Mouse (Mus musculus) limb, embryonic 10.5 days (tissue): Measurements from ENCODE around the gene Srd5a1. TPM values are rescaled to one million over a fixed set of nuclear protein-coding genes. Genes with fewer than 3 reads are reported as not detected.

ENCODE experiments used
- DNase-seq: peaks from one replicate; pipeline ENCODE4 v3.0.0-alpha.2; 2017; ENCODE audit warnings: low spot score
- H3K27ac ChIP-seq: fragments of 300-500 bp; sonication (generic); 2 replicates; pipeline ENCODE4 v1.5.1; 2016; ENCODE audit warnings: mild to moderate bottlenecking
- H3K27me3 ChIP-seq: fragments of 300-500 bp; sonication (generic); 2 replicates; pipeline ENCODE4 v1.6.1; 2016; ENCODE audit warnings: low read depth, mild to moderate bottlenecking; ENCODE audit not compliant: poor library complexity, severe bottlenecking
- H3K36me3 ChIP-seq: fragments of 300-500 bp; sonication (generic); 2 replicates; pipeline ENCODE4 v1.6.1; 2016; ENCODE audit warnings: mild to moderate bottlenecking, moderate library complexity
- H3K4me1 ChIP-seq: fragments of 300-500 bp; sonication (generic); 2 replicates; pipeline ENCODE4 v1.6.1; 2016
- H3K4me3 ChIP-seq: fragments of 300-500 bp; sonication (generic); 2 replicates; pipeline ENCODE4 v1.5.1; 2016; ENCODE audit warnings: mild to moderate bottlenecking, moderate library complexity
- H3K9me3 ChIP-seq: fragments of 300-500 bp; sonication (generic); replicated peaks from 2 replicates; pipeline ENCODE4 v1.6.1; 2016; ENCODE audit warnings: mild to moderate bottlenecking
- WGBS: fragments of 180-500 bp; shearing (Covaris S2); methylation state at CpG from one replicate; pipeline ENCODE4 v1.1.7; 2016; 5-methylcytosine and 5-hydroxymethylcytosine counted together
- polyA plus RNA-seq: library from polyadenylated mRNA; unstranded; fragments of >200 nt; fragmentation: Nextera tagmentation; extraction: Ambion mirVana; gene quantifications from 2 replicates; pipeline ENCODE4 v1.2.1, GENCODE M21; 2016

Gene Srd5a1
- 19.5 and 29.6 TPM in 2 replicates for polyA plus RNA-seq

GRCm38 (mm10) chr13:69611398-69612174 is at the start of gene Srd5a1:
TSS of gene Srd5a1 (minus strand) at chr13:69611442.
- peaks cover 35% of the 10 kb centered on the region for H3K36me3 ChIP-seq
- peak within 1 kb of the TSS; percentile 92 for H3K4me3 ChIP-seq
- DNase-seq = peak; percentile 96
- H3K27me3 ChIP-seq = peaks cover 14% of the 10 kb centered on the region
- peaks cover 16% of the 10 kb centered on the region for H3K4me1 ChIP-seq
- peak within 1 kb of the TSS; percentile 91 for H3K27ac ChIP-seq
- no peaks in the 10 kb centered on the region for H3K9me3 ChIP-seq
- under 1% methylated on average over 67 of the region's 69 CpGs for WGBS

- H3K4me1 ChIP-seq = no peaks in the 10 kb centered on the region
- H3K27ac ChIP-seq = no peak overlapping the region
- DNase-seq = no peak
- H3K4me3 ChIP-seq = no peak overlapping the region
- H3K36me3 ChIP-seq = no peaks in the 10 kb centered on the region
- no peaks in the 10 kb centered on the region for H3K9me3 ChIP-seq
- WGBS = 86% methylated on average over 3 of the region's 3 CpGs
- H3K27me3 ChIP-seq = no peaks in the 10 kb centered on the region
Measured at GRCm38 (mm10) chr13:69654508-69654907, 43.3 kb upstream of the Srd5a1 start.

GRCm38 (mm10) chr13:69646481-69646880 is 35.2 kb upstream of the Srd5a1 start:
- no peaks in the 10 kb centered on the region for H3K36me3 ChIP-seq
- no peaks in the 10 kb centered on the region for H3K9me3 ChIP-seq
- DNase-seq = no peak
- no peak overlapping the region for H3K4me3 ChIP-seq
- 85% methylated on average over 9 of the region's 9 CpGs for WGBS
- no peak overlapping the region for H3K27ac ChIP-seq
- no peaks in the 10 kb centered on the region for H3K4me1 ChIP-seq
- H3K27me3 ChIP-seq = no peaks in the 10 kb centered on the region

GRCm38 (mm10) chr13:69645694-69646423 is 34.6 kb upstream of the Srd5a1 start:
- H3K27ac ChIP-seq = no peak overlapping the region
- no peaks in the 10 kb centered on the region for H3K9me3 ChIP-seq
- no peak for DNase-seq
- H3K36me3 ChIP-seq = no peaks in the 10 kb centered on the region
- no peak overlapping the region for H3K4me3 ChIP-seq
- no peaks in the 10 kb centered on the region for H3K27me3 ChIP-seq
- no peaks in the 10 kb centered on the region for H3K4me1 ChIP-seq
- WGBS = 70% methylated on average over 13 of the region's 13 CpGs

- H3K4me1 ChIP-seq = no peaks in the 10 kb centered on the region
- no peaks in the 10 kb centered on the region for H3K27me3 ChIP-seq
- DNase-seq = no peak
- H3K4me3 ChIP-seq = no peak overlapping the region
- 89% methylated on average over 13 of the region's 13 CpGs for WGBS
- no peaks in the 10 kb centered on the region for H3K9me3 ChIP-seq
- peaks cover 11% of the 10 kb centered on the region for H3K36me3 ChIP-seq
- no peak overlapping the region for H3K27ac ChIP-seq
Measured at GRCm38 (mm10) chr13:69644427-69645166, 33.4 kb upstream of the Srd5a1 start.

GRCm38 (mm10) chr13:69643937-69644336 is 32.7 kb upstream of the Srd5a1 start:
- H3K27me3 ChIP-seq = no peaks in the 10 kb centered on the region
- DNase-seq = no peak
- no peaks in the 10 kb centered on the region for H3K4me1 ChIP-seq
- H3K4me3 ChIP-seq = no peak overlapping the region
- H3K36me3 ChIP-seq = peaks cover 18% of the 10 kb centered on the region
- WGBS = 92% methylated on average over 2 of the region's 2 CpGs
- H3K9me3 ChIP-seq = no peaks in the 10 kb centered on the region
- H3K27ac ChIP-seq = no peak overlapping the region

- H3K4me1 ChIP-seq = no peaks in the 10 kb centered on the region
- H3K4me3 ChIP-seq = no peak overlapping the region
- H3K36me3 ChIP-seq = peaks cover 30% of the 10 kb centered on the region
- no peak for DNase-seq
- no peaks in the 10 kb centered on the region for H3K27me3 ChIP-seq
- WGBS = 71% methylated on average over 5 of the region's 5 CpGs
- H3K27ac ChIP-seq = no peak overlapping the region
- H3K9me3 ChIP-seq = no peaks in the 10 kb centered on the region
Measured at GRCm38 (mm10) chr13:69642656-69643216, 31.5 kb upstream of the Srd5a1 start.

- 84% methylated on average over 3 of the region's 3 CpGs for WGBS
- peaks cover 47% of the 10 kb centered on the region for H3K36me3 ChIP-seq
- no peak overlapping the region for H3K27ac ChIP-seq
- no peaks in the 10 kb centered on the region for H3K4me1 ChIP-seq
- no peak for DNase-seq
- no peak overlapping the region for H3K4me3 ChIP-seq
- H3K9me3 ChIP-seq = no peaks in the 10 kb centered on the region
- no peaks in the 10 kb centered on the region for H3K27me3 ChIP-seq
Measured at GRCm38 (mm10) chr13:69641017-69641416, 29.8 kb upstream of the Srd5a1 start.

- WGBS = 95% methylated on average over 4 of the region's 4 CpGs
- H3K36me3 ChIP-seq = peaks cover 52% of the 10 kb centered on the region
Measured at GRCm38 (mm10) chr13:69640541-69640940, 29.3 kb upstream of the Srd5a1 start.

GRCm38 (mm10) chr13:69640126-69640525 is 28.9 kb upstream of the Srd5a1 start:
- DNase-seq = no peak
- WGBS = 89% methylated on average over 4 of the region's 4 CpGs

More at GRCm38 (mm10) chr13:69640541-69640940, 29.3 kb upstream of the Srd5a1 start:
- H3K4me1 ChIP-seq = no peaks in the 10 kb centered on the region
- no peak for DNase-seq
- H3K9me3 ChIP-seq = no peaks in the 10 kb centered on the region
- H3K4me3 ChIP-seq = no peak overlapping the region
- no peak overlapping the region for H3K27ac ChIP-seq
- H3K27me3 ChIP-seq = no peaks in the 10 kb centered on the region

GRCm38 (mm10) chr13:69639251-69639650 is 28.0 kb upstream of the Srd5a1 start:
- WGBS = 91% methylated on average over 5 of the region's 5 CpGs
- no peaks in the 10 kb centered on the region for H3K4me1 ChIP-seq
- H3K27ac ChIP-seq = no peak overlapping the region
- H3K4me3 ChIP-seq = no peak overlapping the region
- DNase-seq = no peak
- H3K27me3 ChIP-seq = no peaks in the 10 kb centered on the region
- no peaks in the 10 kb centered on the region for H3K9me3 ChIP-seq
- H3K36me3 ChIP-seq = peaks cover 65% of the 10 kb centered on the region

More at GRCm38 (mm10) chr13:69640126-69640525, 28.9 kb upstream of the Srd5a1 start:
- Histone ChIP-seq H3K4me1 (no peaks in the 10 kb centered on the region), H3K36me3 (peaks cover 56% of the 10 kb centered on the region), H3K27me3 (no peaks in the 10 kb centered on the region), H3K27ac (no peak overlapping the region), H3K4me3 (no peak overlapping the region), H3K9me3 (no peaks in the 10 kb centered on the region)

GRCm38 (mm10) chr13:69638108-69638626 is 26.9 kb upstream of the Srd5a1 start:
- Histone ChIP-seq H3K9me3 (no peaks in the 10 kb centered on the region), H3K4me3 (no peak overlapping the region), H3K27ac (no peak overlapping the region), H3K27me3 (no peaks in the 10 kb centered on the region), H3K36me3 (peaks cover 75% of the 10 kb centered on the region), H3K4me1 (no peaks in the 10 kb centered on the region)
- DNase-seq = no peak
- 86% methylated on average over 6 of the region's 6 CpGs for WGBS
